Mouse (Mus musculus) fat pad, adult 2 months (tissue): ENCODE data around the gene Tm7sf3.

Source experiments
- DNase-seq: peaks from one replicate; pipeline ENCODE4 v3.0.0-alpha.2; 2011; ENCODE audit warnings: low read depth, low spot score; ENCODE audit errors: extremely low read depth

Gene Tm7sf3

GRCm38 (mm10) chr6:146661655-146662054 lies 19.0 kb upstream of the Tm7sf3 start:
- no peak for DNase-seq

- DNase-seq = no peak
Observed at GRCm38 (mm10) chr6:146660591-146660990, 18.0 kb upstream of the Tm7sf3 start.

GRCm38 (mm10) chr6:146653197-146653596 lies 10.6 kb upstream of the Tm7sf3 start:
- no peak for DNase-seq

GRCm38 (mm10) chr6:146651431-146651830 lies 8.8 kb upstream of the Tm7sf3 start:
- no peak for DNase-seq

- no peak for DNase-seq
Observed at GRCm38 (mm10) chr6:146650013-146650412, 7.4 kb upstream of the Tm7sf3 start.

- DNase-seq = no peak
Observed at GRCm38 (mm10) chr6:146643184-146643570, 553 bp upstream of the Tm7sf3 start.

- DNase-seq = no peak
Observed at GRCm38 (mm10) chr6:146641621-146642210, 908 bp downstream of the Tm7sf3 start.

GRCm38 (mm10) chr6:146640991-146641390 lies 1.6 kb downstream of the Tm7sf3 start:
- DNase-seq = no peak

GRCm38 (mm10) chr6:146640068-146640965 lies 2.3 kb downstream of the Tm7sf3 start:
- DNase-seq = no peak

- no peak for DNase-seq
Observed at GRCm38 (mm10) chr6:146636482-146636881, 6.1 kb downstream of the Tm7sf3 start.

- DNase-seq = no peak
Observed at GRCm38 (mm10) chr6:146634759-146635606, 7.6 kb downstream of the Tm7sf3 start.

GRCm38 (mm10) chr6:146634015-146634722 lies 8.5 kb downstream of the Tm7sf3 start:
- no peak for DNase-seq

GRCm38 (mm10) chr6:146633629-146634014 lies 9.0 kb downstream of the Tm7sf3 start:
- DNase-seq = peak; percentile 28

- DNase-seq = peak; percentile 10
Observed at GRCm38 (mm10) chr6:146633097-146633496, 9.5 kb downstream of the Tm7sf3 start.

- no peak for DNase-seq
Observed at GRCm38 (mm10) chr6:146632403-146632802, 10.2 kb downstream of the Tm7sf3 start.

- no peak for DNase-seq
Observed at GRCm38 (mm10) chr6:146631847-146632246, 10.8 kb downstream of the Tm7sf3 start.

GRCm38 (mm10) chr6:146630961-146631360 lies 11.7 kb downstream of the Tm7sf3 start:
- peak; percentile 56 for DNase-seq

GRCm38 (mm10) chr6:146629781-146630756 lies 12.6 kb downstream of the Tm7sf3 start:
- DNase-seq = no peak

- no peak for DNase-seq
Observed at GRCm38 (mm10) chr6:146628123-146628522, 14.5 kb downstream of the Tm7sf3 start.

- DNase-seq = no peak
Observed at GRCm38 (mm10) chr6:146616670-146617069, 26.0 kb downstream of the Tm7sf3 start.
